Mouse (Mus musculus) kidney, adult 2 months (tissue): ENCODE measurements around the gene Fads6.

Experiments
- CTCF ChIP-seq: fragments of 200-500 bp; conservative IDR thresholded peaks from 2 replicates; pipeline ENCODE4 v1.5.1; 2011; ENCODE audit warnings: low read depth, mild to moderate bottlenecking, control low read depth, low read length, moderate library complexity, mixed read lengths; ENCODE audit not compliant: insufficient read depth, insufficient read length
- POLR2A ChIP-seq: fragments of 200-500 bp; IDR thresholded peaks from one replicate; pipeline ENCODE4 v1.6.1; 2011; ENCODE audit warnings: low read depth, low read length, control low read depth

GRCm38 (mm10) chr11:115262954-115263353 is 34.5 kb downstream of the Fads6 start:
- TF ChIP-seq POLR2A, result no peak
- TF ChIP-seq CTCF, result no peak
